Comparison of ENCODE assay signal across 1 mouse cellular context in genomic region chr7:45174567-45175280, GRCm38 (mm10).
TF ChIP-seq lines count a peak whose summit lies in the region.

No protein-coding gene starts in this region.

TF ChIP-seq in ES-E14, 5 proteins besides CTCF, POLR2A, EP300 and RAD21 (continued from another document):
- no peak for TF ChIP-seq MAFK (IDR thresholded peaks at IDR 0.05; ENCODE audit: insufficient read depth, low read depth, low read length)
